Mouse (Mus musculus): Measurements from ENCODE around the gene Papss1. TPM values are rescaled to one million over a fixed set of nuclear protein-coding genes. Genes with fewer than 3 reads are reported as not detected.

Papss1 gene
- total RNA-seq, 2 experiments from 2014 or later, result 11.1 to 14.2 TPM

GRCm38 (mm10) chr3:131578434-131579104 lies 14.0 kb downstream of the Papss1 start:
- DNase-seq, result no peak
- intact Hi-C loops (cut with DNase I; ENCODE audit: low total_unique reads), result no loop called here

GRCm38 (mm10) chr3:131580040-131580439 lies 15.5 kb downstream of the Papss1 start:
- no peak for DNase-seq
- intact Hi-C loops (cut with DNase I; ENCODE audit: low total_unique reads), result no loop called here

GRCm38 (mm10) chr3:131581096-131581495 lies 16.5 kb downstream of the Papss1 start:
- intact Hi-C loops (cut with DNase I; ENCODE audit: low total_unique reads), result no loop called here
- no peak for DNase-seq

DNA sequence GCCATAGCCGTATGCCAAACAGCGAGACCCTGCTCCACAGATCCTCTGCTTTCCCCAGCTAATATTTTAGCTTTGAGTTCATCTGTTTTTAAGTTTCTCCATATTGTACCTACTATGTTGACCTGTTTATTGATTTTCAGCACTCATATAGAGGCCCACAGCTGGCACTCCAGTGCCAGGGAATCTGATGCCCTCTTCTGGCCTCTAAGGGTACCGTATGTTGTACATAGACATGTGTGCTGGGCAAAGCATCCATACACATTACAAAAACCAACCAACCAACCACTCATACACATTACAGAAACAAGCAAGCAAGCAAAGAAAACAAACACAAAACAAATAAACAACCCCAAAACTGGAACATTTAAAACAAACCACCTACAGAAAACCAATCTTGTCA lies 22.2 kb downstream of the Papss1 start:
- intact Hi-C loops (cut with DNase I; ENCODE audit: low total_unique reads), result no loop called here
- no peak for DNase-seq

- DNase-seq, result no peak
- intact Hi-C loops (cut with DNase I; ENCODE audit: low total_unique reads), result no loop called here
Observed at GRCm38 (mm10) chr3:131587959-131588358, 23.4 kb downstream of the Papss1 start.

DNA sequence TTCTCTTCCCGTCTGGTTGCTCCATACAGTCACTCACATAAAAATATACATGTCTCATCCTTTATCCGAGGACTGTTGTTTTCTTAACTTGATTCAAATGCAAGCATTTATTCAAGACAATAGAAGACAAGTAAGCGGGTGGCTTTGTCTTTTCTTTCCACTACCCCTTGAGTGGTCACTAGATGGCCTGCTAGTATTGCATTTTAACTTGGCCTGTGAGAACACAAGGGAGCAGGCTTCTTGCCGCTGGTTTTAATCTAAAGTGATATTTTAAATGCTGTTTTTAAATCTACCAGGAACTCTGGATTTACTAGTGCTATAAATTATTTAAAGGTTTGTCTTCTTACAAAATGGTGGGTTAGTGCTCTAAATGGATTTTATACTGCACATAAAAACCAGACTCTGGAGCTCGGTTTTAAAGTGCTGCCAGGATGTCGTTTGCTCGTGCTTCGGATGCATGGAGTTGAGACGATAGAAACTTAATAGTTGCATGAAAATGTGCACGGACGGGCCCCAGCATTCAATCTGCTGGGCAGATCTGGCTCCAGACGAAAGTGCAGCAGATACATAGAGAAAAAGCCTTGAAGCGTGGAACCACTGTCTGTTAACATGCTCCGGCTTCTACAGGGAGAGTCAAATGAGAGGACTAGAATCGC lies 28.7 kb downstream of the Papss1 start:
- DNase-seq, result no peak

DNA sequence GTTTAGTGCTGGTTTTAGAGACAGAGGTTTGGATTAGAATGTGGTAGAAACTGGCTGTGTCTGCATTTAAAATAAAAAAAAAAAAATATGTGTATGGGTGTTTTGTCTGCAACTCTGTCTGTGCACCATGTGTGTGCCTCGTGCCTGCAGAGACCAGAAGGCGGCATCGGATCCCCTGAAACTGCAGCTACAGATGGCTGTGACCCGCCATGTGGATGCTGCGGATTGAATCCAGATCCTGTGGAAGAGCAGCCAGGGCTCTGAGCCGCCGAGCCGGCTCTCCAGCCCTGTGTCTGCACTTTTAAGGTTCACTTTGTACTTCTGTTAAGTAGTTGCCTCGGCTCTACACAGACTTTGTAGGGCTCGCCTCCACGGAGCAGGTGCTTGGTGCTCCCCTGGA lies 29.8 kb downstream of the Papss1 start:
- intact Hi-C loops (cut with DNase I; ENCODE audit: low total_unique reads), result no loop called here
- no peak for DNase-seq

More for the DNA sequence above, 28.7 kb downstream of the Papss1 start:
- intact Hi-C loops (cut with DNase I; ENCODE audit: low total_unique reads), result no loop called here

DNA sequence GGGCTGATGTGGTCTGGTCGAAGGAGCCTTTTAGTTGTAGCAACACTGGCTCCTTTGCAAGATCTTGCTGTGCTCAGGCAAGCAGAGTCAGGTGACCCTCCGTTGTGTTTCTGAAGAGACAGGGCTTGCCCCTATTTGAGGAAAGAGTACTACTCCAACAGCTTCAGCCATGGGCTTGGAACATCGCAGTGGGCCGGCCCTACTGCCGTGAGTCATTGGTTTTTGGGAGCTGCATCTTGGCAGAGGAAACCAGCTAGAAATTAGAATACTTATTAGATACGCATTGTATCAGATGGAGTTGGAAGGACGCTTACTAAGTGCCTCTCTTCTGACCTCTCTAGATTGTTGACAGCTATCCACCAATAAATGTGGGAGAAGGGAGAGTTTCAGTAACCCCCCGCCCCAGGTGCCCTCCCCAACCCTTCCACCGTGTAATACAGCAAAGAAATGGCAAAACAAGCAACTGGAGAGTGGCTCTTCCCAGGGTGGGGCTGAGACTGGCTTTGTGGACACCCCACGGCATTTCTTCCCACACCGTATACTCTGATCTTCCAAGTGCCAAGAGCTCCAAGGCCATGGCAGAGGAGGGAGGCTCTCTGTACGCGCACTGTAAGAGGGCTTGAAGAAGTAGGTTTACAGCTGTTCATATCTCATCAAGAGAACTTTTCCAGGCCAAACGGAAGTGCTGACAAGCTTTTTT lies 31.1 kb downstream of the Papss1 start:
- intact Hi-C loops (cut with DNase I; ENCODE audit: low total_unique reads), result no loop called here
- DNase-seq, result peak; percentile 27

DNA sequence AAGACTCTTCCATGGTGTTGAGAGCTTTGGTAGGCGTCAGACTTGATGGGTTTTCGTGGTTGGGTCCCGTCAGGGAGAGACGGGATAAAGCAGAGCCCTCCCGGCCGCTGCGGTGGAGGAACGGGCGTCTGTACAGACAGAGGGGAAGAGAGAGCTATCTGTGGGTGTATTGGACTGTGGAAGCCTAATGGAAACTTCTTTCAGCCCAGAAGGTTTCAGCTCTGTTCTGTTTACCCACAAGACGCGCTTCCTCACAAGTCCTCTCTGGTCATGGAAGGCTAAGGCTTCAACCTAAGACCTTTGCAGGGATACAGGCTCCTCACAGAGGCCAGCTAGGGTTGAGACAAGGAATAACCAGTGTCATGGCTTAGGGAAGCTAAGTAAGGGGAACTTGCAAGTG lies 36.2 kb downstream of the Papss1 start:
- no peak for DNase-seq
- intact Hi-C loops (cut with DNase I; ENCODE audit: low total_unique reads), result no loop called here

DNA sequence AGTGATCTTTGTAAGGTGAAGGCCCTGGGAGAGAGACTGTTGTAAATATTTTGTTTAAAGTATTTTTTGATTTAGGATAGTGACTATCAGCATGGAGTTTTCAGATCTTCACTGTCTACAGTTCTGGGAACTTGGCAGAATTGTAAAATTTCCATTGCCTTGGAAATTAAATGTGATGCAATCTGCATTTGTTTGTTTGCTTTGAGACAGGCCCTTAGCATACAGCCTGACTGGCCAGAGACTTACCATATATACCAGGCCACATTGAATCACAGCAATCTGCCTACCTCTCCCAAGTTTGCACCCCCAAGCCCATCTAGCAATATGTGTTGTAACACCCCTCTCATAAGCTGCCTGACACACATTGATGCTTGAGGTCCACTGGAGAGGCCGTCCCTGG lies 36.8 kb downstream of the Papss1 start:
- intact Hi-C loops (cut with DNase I; ENCODE audit: low total_unique reads), result no loop called here

GRCm38 (mm10) chr3:131602995-131603414 lies 38.4 kb downstream of the Papss1 start:
- intact Hi-C loops (cut with DNase I; ENCODE audit: low total_unique reads), result no loop called here
- no peak for DNase-seq

More for the DNA sequence above, 36.8 kb downstream of the Papss1 start:
- no peak for DNase-seq

GRCm38 (mm10) chr3:131608112-131608511 lies 43.5 kb downstream of the Papss1 start:
- intact Hi-C loops (cut with DNase I; ENCODE audit: low total_unique reads), result no loop called here
- no peak for DNase-seq

DNA sequence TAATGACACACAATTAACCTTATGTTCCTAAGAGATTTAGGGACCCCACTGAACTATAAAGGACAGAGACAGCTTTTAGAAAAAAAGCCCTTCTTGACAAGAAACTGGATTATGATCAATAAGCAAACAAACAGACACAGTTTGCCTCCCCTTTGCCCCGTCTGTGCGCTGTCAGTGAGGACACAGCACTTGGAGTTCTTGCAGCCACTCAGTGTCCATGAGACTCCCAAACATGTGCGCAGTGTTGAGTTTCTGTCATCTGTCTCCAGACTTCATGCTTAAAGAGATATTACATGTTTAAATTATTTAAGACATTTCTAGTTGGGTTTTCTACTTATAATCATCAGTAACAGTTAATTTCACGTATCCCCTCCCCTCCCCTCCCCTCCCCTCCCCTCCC lies 45.1 kb downstream of the Papss1 start:
- no peak for DNase-seq
- intact Hi-C loops (cut with DNase I; ENCODE audit: low total_unique reads), result no loop called here

DNA sequence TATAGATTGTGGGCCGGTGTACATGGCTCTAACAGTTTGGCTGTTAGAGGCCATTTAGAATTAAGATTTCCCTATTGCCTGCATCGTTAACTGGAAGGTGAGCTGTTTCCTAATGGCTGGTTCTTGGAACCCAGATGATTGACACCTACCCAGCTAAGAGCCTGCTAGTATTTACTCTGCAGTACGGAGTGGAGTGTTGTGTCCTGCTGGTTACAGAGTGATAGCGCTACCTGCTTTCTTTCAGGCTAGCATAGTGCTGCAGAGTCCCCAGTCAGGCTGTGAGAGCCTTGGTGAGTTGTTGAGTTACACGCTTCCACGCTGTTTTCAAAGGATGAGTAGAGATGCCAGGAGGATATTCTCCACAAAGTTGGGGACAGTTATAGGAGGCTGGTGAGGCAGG lies 46.0 kb downstream of the Papss1 start:
- intact Hi-C loops (cut with DNase I; ENCODE audit: low total_unique reads), result no loop called here
- DNase-seq, result no peak

- no peak for DNase-seq
- intact Hi-C loops (cut with DNase I; ENCODE audit: low total_unique reads), result no loop called here
Observed at GRCm38 (mm10) chr3:131612847-131613246, 48.3 kb downstream of the Papss1 start.

- intact Hi-C loops (cut with DNase I; ENCODE audit: low total_unique reads), result no loop called here
- no peak for DNase-seq
Observed at GRCm38 (mm10) chr3:131614056-131614455, 49.5 kb downstream of the Papss1 start.

DNA sequence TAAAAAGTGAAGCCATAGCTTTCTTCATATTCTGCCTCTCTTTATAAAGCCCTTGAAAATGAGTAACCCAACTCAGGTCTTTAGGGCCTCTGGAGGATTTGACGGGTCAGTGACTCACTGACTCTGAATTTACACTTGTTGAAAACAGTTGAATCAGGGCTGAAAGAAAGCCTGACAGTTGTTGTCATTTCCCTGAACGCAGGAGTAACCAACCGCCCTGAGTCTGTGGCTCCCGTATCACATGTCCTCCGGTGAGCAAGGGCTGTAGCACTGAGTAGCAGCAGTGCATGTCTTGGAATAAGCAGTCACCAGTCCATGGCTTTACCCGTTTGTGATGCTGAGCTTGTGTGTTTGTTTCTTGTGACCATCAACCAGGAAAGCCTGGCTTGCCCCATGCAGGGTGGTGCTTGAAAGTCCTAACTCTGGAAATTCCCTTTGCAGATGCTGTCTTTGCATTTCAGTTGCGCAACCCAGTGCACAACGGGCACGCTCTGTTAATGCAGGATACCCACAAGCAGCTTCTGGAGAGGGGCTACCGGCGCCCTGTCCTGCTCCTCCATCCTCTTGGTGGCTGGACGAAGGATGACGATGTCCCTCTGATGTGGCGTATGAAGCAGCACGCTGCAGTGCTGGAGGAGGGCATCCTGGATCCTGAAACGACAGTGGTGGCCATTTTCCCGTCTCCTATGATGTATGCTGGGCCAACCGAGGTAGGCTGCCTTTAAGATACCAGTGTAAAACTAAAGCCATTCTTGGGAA lies 54.2 kb downstream of the Papss1 start:
- DNase-seq, result no peak
- intact Hi-C loops (cut with DNase I; ENCODE audit: low total_unique reads), result no loop called here

DNA sequence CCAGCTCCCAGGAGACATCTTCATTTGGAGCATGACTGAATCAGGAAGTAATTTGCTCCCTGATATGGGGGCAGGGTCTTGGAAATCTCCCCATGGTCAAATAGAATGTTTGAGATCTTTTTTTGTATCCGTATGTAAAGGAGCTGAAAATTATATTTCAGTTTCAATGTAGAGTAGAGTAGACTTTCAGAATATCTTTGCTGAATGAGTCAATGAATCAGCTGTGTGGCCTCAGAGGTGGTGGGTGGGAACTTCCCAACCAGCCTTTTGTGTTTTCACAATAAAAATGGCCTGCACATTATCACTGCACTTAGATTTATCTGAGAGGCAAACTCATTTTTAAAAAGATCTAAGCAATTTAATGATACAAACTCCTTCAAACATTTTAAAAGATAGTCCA lies 58.6 kb downstream of the Papss1 start:
- DNase-seq, result no peak

GRCm38 (mm10) chr3:131624063-131624462 lies 59.5 kb downstream of the Papss1 start:
- intact Hi-C loops (cut with DNase I; ENCODE audit: low total_unique reads), result no loop called here
- DNase-seq, result no peak

More for the DNA sequence above, 58.6 kb downstream of the Papss1 start:
- intact Hi-C loops (cut with DNase I; ENCODE audit: low total_unique reads), result no loop called here

- intact Hi-C loops (cut with DNase I; ENCODE audit: low total_unique reads), result no loop called here
- no peak for DNase-seq
Observed at GRCm38 (mm10) chr3:131627476-131627875, 62.9 kb downstream of the Papss1 start.
